Mouse (Mus musculus) CD4-positive, CD25-positive, alpha-beta regulatory T cell, adult 2 months (primary cell): Measurements from ENCODE around the gene Tax1bp3.

Experiments
- DNase-seq: peaks from one replicate; pipeline ENCODE4 v3.0.0-alpha.2; 2012; ENCODE audit warnings: low read depth, low spot score

The Tax1bp3 gene

GRCm38 (mm10) chr11:73175612-73176011 lies 1.3 kb upstream of the Tax1bp3 start:
- no peak for DNase-seq

GRCm38 (mm10) chr11:73176186-73176585 lies 697 bp upstream of the Tax1bp3 start:
- no peak for DNase-seq

- DNase-seq = peak; percentile 49
Measured at GRCm38 (mm10) chr11:73177509-73177875, 609 bp downstream of the Tax1bp3 start.

- no peak for DNase-seq
Measured at GRCm38 (mm10) chr11:73177895-73178294, 1.0 kb downstream of the Tax1bp3 start.

GRCm38 (mm10) chr11:73185872-73186615 lies 9.2 kb downstream of the Tax1bp3 start:
- DNase-seq = no peak

GRCm38 (mm10) chr11:73187231-73187630 lies 10.3 kb downstream of the Tax1bp3 start:
- DNase-seq = no peak

- no peak for DNase-seq
Measured at GRCm38 (mm10) chr11:73193047-73193446, 16.2 kb downstream of the Tax1bp3 start.

- no peak for DNase-seq
Measured at GRCm38 (mm10) chr11:73194444-73194843, 17.6 kb downstream of the Tax1bp3 start.

GRCm38 (mm10) chr11:73198190-73198589 lies 21.3 kb downstream of the Tax1bp3 start:
- DNase-seq = no peak

GRCm38 (mm10) chr11:73198603-73199229 lies 21.8 kb downstream of the Tax1bp3 start, which contains the start of gene Ctns:
TSS of gene Ctns (minus strand) at chr11:73199042.
- DNase-seq = peak; percentile 89

GRCm38 (mm10) chr11:73199230-73199712 lies 22.4 kb downstream of the Tax1bp3 start, which contains the start of gene Shpk:
TSS of gene Shpk (plus strand) at chr11:73199460.
- peak; percentile 95 for DNase-seq

GRCm38 (mm10) chr11:73199879-73200278 lies 23.0 kb downstream of the Tax1bp3 start:
- peak; percentile 77 for DNase-seq

- DNase-seq = no peak
Measured at GRCm38 (mm10) chr11:73201021-73201420, 24.1 kb downstream of the Tax1bp3 start.

GRCm38 (mm10) chr11:73201597-73201996 lies 24.7 kb downstream of the Tax1bp3 start:
- no peak for DNase-seq

GRCm38 (mm10) chr11:73203895-73204294 lies 27.0 kb downstream of the Tax1bp3 start:
- DNase-seq = no peak

GRCm38 (mm10) chr11:73205194-73205593 lies 28.3 kb downstream of the Tax1bp3 start:
- no peak for DNase-seq

GRCm38 (mm10) chr11:73207621-73208020 lies 30.7 kb downstream of the Tax1bp3 start:
- peak; percentile 43 for DNase-seq

- DNase-seq = no peak
Measured at GRCm38 (mm10) chr11:73213956-73214355, 37.1 kb downstream of the Tax1bp3 start.

GRCm38 (mm10) chr11:73219671-73220070 lies 42.8 kb downstream of the Tax1bp3 start:
- peak; percentile 11 for DNase-seq

GRCm38 (mm10) chr11:73220651-73221050 lies 43.8 kb downstream of the Tax1bp3 start:
- DNase-seq = no peak

- DNase-seq = no peak
Measured at GRCm38 (mm10) chr11:73222846-73223245, 46.0 kb downstream of the Tax1bp3 start.

GRCm38 (mm10) chr11:73223966-73224365 lies 47.1 kb downstream of the Tax1bp3 start:
- DNase-seq = peak; percentile 44

GRCm38 (mm10) chr11:73225856-73226255 lies 49.0 kb downstream of the Tax1bp3 start:
- no peak for DNase-seq
